In the genomic region with DNA sequence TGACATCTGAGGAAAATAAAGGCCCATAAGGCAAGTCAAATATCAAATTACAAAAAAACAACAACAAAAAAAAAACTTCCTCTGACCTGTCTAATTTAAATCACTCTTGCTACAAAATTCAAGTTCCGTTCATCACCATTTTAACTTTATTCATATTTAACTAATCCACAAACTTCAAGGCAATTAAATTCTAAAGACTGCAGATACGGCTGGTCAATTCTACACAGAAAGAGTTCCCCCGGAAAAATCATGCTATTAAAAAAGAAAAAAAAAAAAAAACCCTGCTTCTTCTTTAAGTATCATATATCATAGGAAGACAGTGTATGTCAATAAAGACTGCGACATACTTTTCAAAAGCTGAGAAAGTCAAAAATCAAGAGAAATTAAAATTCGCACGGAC, we compare ENCODE assay signal across 8 mouse cellular contexts. TPM values are rescaled to one million over a fixed set of nuclear protein-coding genes. Genes with fewer than 3 reads are reported as not detected.
DNase-seq lines count a peak whose midpoint lies in the region; ATAC-seq and TF ChIP-seq lines count a peak whose summit lies in the region.

No protein-coding gene starts in this region.

- TF ChIP-seq CTCF in G1E (IDR thresholded peaks at IDR 0.05; ENCODE audit: low read depth, low read length): no peak

- peaks cover 33% of the 10 kb centered on the region for H3K36me3 ChIP-seq in heart, embryonic 15.5 days
- H3K36me3 ChIP-seq in G1E (replicated peaks): peaks cover 55% of the 10 kb centered on the region
- 0 out of 2 replicates have a peak, but pooled peaks cover 2% of the 10 kb centered on the region for H3K36me3 ChIP-seq in hindbrain, embryonic 11.5 days (ENCODE audit: control insufficient read depth, insufficient read depth, low read length)
- H3K36me3 ChIP-seq in midbrain, embryonic 11.5 days (ENCODE audit: control insufficient read depth, insufficient read depth, low read length): no peaks in the 10 kb centered on the region; the same call in 1 of the 2 replicates

- no peaks in the 10 kb centered on the region for H3K9me3 ChIP-seq in heart, embryonic 15.5 days (replicated peaks)
- H3K9me3 ChIP-seq in G1E (replicated peaks): no peaks in the 10 kb centered on the region
- H3K9me3 ChIP-seq in hindbrain, embryonic 11.5 days (ENCODE audit: control insufficient read depth, low read length): no peaks in the 10 kb centered on the region
- no peaks in the 10 kb centered on the region for H3K9me3 ChIP-seq in midbrain, embryonic 11.5 days (ENCODE audit: control insufficient read depth, low read length)

- H3K27ac ChIP-seq in heart, embryonic 15.5 days: peak overlapping the region; percentile 98
- peak overlapping the region; percentile 96; the same call in 1 of the 2 replicates for H3K27ac ChIP-seq in hindbrain, embryonic 11.5 days (ENCODE audit: low read depth, low read length)
- 0 out of 2 replicates have a peak overlapping the region, but pooled peaks have one; percentile 95 for H3K27ac ChIP-seq in midbrain, embryonic 11.5 days (ENCODE audit: low read depth, low read length)

- no peak for ATAC-seq in heart, embryonic 15.5 days (replicated peaks; ENCODE audit: insufficient number of reproducible peaks, insufficient read depth, low FRiP score, low read depth)
- no peak for ATAC-seq in G1E (ENCODE audit: extremely low read depth, insufficient number of reproducible peaks, low FRiP score, poor library complexity, severe bottlenecking)
- ATAC-seq in hindbrain, embryonic 11.5 days (ENCODE audit: low FRiP score): no peak
- no peak for ATAC-seq in midbrain, embryonic 11.5 days (ENCODE audit: low FRiP score)

- peaks cover 26% of the 10 kb centered on the region for H3K4me1 ChIP-seq in heart, embryonic 15.5 days (replicated peaks)
- peaks cover 55% of the 10 kb centered on the region for H3K4me1 ChIP-seq in G1E (ENCODE audit: insufficient read depth, low read depth, low read length)
- H3K4me1 ChIP-seq in hindbrain, embryonic 11.5 days (replicated peaks; ENCODE audit: control insufficient read depth, insufficient read depth, low read length): peaks cover 4% of the 10 kb centered on the region; the same call in 1 of the 2 replicates
- peaks cover 8% of the 10 kb centered on the region for H3K4me1 ChIP-seq in midbrain, embryonic 11.5 days (ENCODE audit: control insufficient read depth, insufficient read depth, low read length)

- H3K9ac ChIP-seq in heart, embryonic 15.5 days: peak overlapping the region; percentile 98
- peak overlapping the region; percentile 98 for H3K9ac ChIP-seq in hindbrain, embryonic 11.5 days (ENCODE audit: low read depth, low read length)
- H3K9ac ChIP-seq in midbrain, embryonic 11.5 days (ENCODE audit: low read length): peak overlapping the region; percentile 99

- intact Hi-C loops in heart, postnatal 10 days (cut with DNase I): no loop called here

- no peak for DNase-seq in heart, postnatal 10 days
- no peak for DNase-seq in G1E (ENCODE audit: low spot score)
- DNase-seq in hindbrain, embryonic 11.5 days (ENCODE audit: low spot score): no peak
- DNase-seq in midbrain, embryonic 11.5 days (ENCODE audit: low spot score, missing footprints): no peak
- no peak for DNase-seq in layer of hippocampus, adult 9-11 months
- no peak for DNase-seq in embryo, embryonic 9.5 days (ENCODE audit: extremely low spot score)
- DNase-seq in urinary bladder, postnatal 14 days (ENCODE audit: low spot score): no peak

- no peaks in the 10 kb centered on the region for H3K27me3 ChIP-seq in heart, embryonic 15.5 days
- no peaks in the 10 kb centered on the region for H3K27me3 ChIP-seq in G1E (ENCODE audit: insufficient read depth, low read length)
- H3K27me3 ChIP-seq in hindbrain, embryonic 11.5 days (ENCODE audit: control insufficient read depth, insufficient read depth, low read length): no peaks in the 10 kb centered on the region
- no peaks in the 10 kb centered on the region for H3K27me3 ChIP-seq in midbrain, embryonic 11.5 days (ENCODE audit: control insufficient read depth, insufficient read depth, low read length)

- H3K4me3 ChIP-seq in heart, embryonic 15.5 days: peak overlapping the region; percentile 98
- peak overlapping the region; percentile 96 for H3K4me3 ChIP-seq in G1E (ENCODE audit: low read depth, low read length)
- peak overlapping the region; percentile 95 for H3K4me3 ChIP-seq in hindbrain, embryonic 11.5 days (ENCODE audit: low read depth, low read length)
- H3K4me3 ChIP-seq in midbrain, embryonic 11.5 days (ENCODE audit: low read depth, low read length): peak overlapping the region; percentile 97

- peak overlapping the region; percentile 64 for H3K4me2 ChIP-seq in heart, embryonic 15.5 days
- H3K4me2 ChIP-seq in hindbrain, embryonic 11.5 days (replicated peaks; ENCODE audit: low read depth, low read length): peak overlapping the region; percentile 57
- peak overlapping the region; percentile 55 for H3K4me2 ChIP-seq in midbrain, embryonic 11.5 days

- WGBS in heart, embryonic 15.5 days: 21% methylated on average over 6 of the region's 6 CpGs
- 30% methylated on average over 6 of the region's 6 CpGs for WGBS in hindbrain, embryonic 11.5 days
- WGBS in midbrain, embryonic 11.5 days: 31% methylated on average over 6 of the region's 6 CpGs

RNA-seq across cellular contexts. Expression of a gene that starts 1.0 kb away (rescaled TPM):
- 25.7 and 28.8 TPM in 2 replicates for polyA plus RNA-seq in heart, embryonic 15.5 days (2015; fragmentation: Nextera tagmentation; extraction: Ambion mirVana)
- 10 to 100 TPM; 37.3 to 39.5 TPM for total RNA-seq in heart, postnatal 10 days (2021)
- 96.5 and 105 TPM in 2 replicates for total RNA-seq in G1E (2014; fragmentation: Nextera tagmentation)
- 44.9 and 47.7 TPM in 2 replicates for total RNA-seq in G1E (2017)
- 181 and 267 TPM in 2 replicates for polyA plus RNA-seq in G1E (2012)
- 51.5 and 56.0 TPM in 2 replicates for polyA plus RNA-seq in hindbrain, embryonic 11.5 days (2014; fragmentation: Nextera tagmentation; extraction: Ambion mirVana)
- polyA plus RNA-seq in midbrain, embryonic 11.5 days (2014; fragmentation: Nextera tagmentation; extraction: Ambion mirVana): 61.2 and 65.5 TPM in 2 replicates

RNA-seq across cellular contexts. Expression of a gene that starts 17.9 kb away (rescaled TPM):
- polyA plus RNA-seq in heart, embryonic 15.5 days (2015; fragmentation: Nextera tagmentation; extraction: Ambion mirVana): 2.5 TPM in 1 of 2 replicates, not detected in the other
- total RNA-seq in heart, postnatal 10 days (2021): not detected
- not detected in 2 replicates for total RNA-seq in G1E (2014; fragmentation: Nextera tagmentation)
- 6.6 TPM in 1 of 2 replicates, not detected in the other for total RNA-seq in G1E (2017)
- polyA plus RNA-seq in G1E (2012): not detected in 2 replicates
- not detected in 2 replicates for polyA plus RNA-seq in hindbrain, embryonic 11.5 days (2014; fragmentation: Nextera tagmentation; extraction: Ambion mirVana)
- not detected in 2 replicates for polyA plus RNA-seq in midbrain, embryonic 11.5 days (2014; fragmentation: Nextera tagmentation; extraction: Ambion mirVana)
